Mouse (Mus musculus) layer of hippocampus, adult 9-10 months (tissue): ENCODE results near the gene Asic2.
A peak's percentile ranks its signal among the peaks of the same experiment; 100 is the strongest.

Experiments
- DNase-seq: peaks from one replicate; pipeline ENCODE4 v3.0.0; 2022; ENCODE audit warnings: low spot score

The Asic2 gene

GRCm38 (mm10) chr11:81096011-81096410 is 872.2 kb downstream of the Asic2 start:
- DNase-seq = no peak

- no peak for DNase-seq
These were observed 873.7 kb downstream of the Asic2 start for GRCm38 (mm10) chr11:81094581-81094980.

GRCm38 (mm10) chr11:81092161-81092560 is 876.1 kb downstream of the Asic2 start:
- peak; percentile 40 for DNase-seq

GRCm38 (mm10) chr11:81083822-81084221 is 884.4 kb downstream of the Asic2 start:
- no peak for DNase-seq

- peak; percentile 29 for DNase-seq
These were observed 888.0 kb downstream of the Asic2 start for GRCm38 (mm10) chr11:81080076-81080805.

- DNase-seq = no peak
These were observed 889.0 kb downstream of the Asic2 start for GRCm38 (mm10) chr11:81079237-81079636.

GRCm38 (mm10) chr11:81071836-81072235 is 896.4 kb downstream of the Asic2 start:
- DNase-seq = no peak

GRCm38 (mm10) chr11:81065386-81065785 is 902.9 kb downstream of the Asic2 start:
- no peak for DNase-seq

- DNase-seq = no peak
These were observed 904.3 kb downstream of the Asic2 start for GRCm38 (mm10) chr11:81064006-81064405.

GRCm38 (mm10) chr11:81060077-81060476 is 908.2 kb downstream of the Asic2 start:
- no peak for DNase-seq

- DNase-seq = no peak
These were observed 908.7 kb downstream of the Asic2 start for GRCm38 (mm10) chr11:81059546-81059945.

- DNase-seq = no peak
These were observed 910.8 kb downstream of the Asic2 start for GRCm38 (mm10) chr11:81057506-81057905.

GRCm38 (mm10) chr11:81056776-81057175 is 911.5 kb downstream of the Asic2 start:
- DNase-seq = no peak

- DNase-seq = no peak
These were observed 912.7 kb downstream of the Asic2 start for GRCm38 (mm10) chr11:81055446-81056145.

- DNase-seq = no peak
These were observed 914.4 kb downstream of the Asic2 start for GRCm38 (mm10) chr11:81053826-81054225.

- no peak for DNase-seq
These were observed 926.6 kb downstream of the Asic2 start for GRCm38 (mm10) chr11:81041671-81042070.

- DNase-seq = no peak
These were observed 928.3 kb downstream of the Asic2 start for GRCm38 (mm10) chr11:81039976-81040375.

- DNase-seq = no peak
These were observed 936.1 kb downstream of the Asic2 start for GRCm38 (mm10) chr11:81032151-81032550.

- DNase-seq = no peak
These were observed 953.5 kb downstream of the Asic2 start for GRCm38 (mm10) chr11:81014776-81015175.

- no peak for DNase-seq
These were observed 954.8 kb downstream of the Asic2 start for GRCm38 (mm10) chr11:81013501-81013900.

GRCm38 (mm10) chr11:81010766-81011165 is 957.5 kb downstream of the Asic2 start:
- no peak for DNase-seq

GRCm38 (mm10) chr11:81009366-81009765 is 958.9 kb downstream of the Asic2 start:
- no peak for DNase-seq

GRCm38 (mm10) chr11:81005831-81006230 is 962.4 kb downstream of the Asic2 start:
- DNase-seq = no peak
